Mouse (Mus musculus): ENCODE data around the gene Trpc4ap. TPM values are rescaled to one million over a fixed set of nuclear protein-coding genes. Genes with fewer than 3 reads are reported as not detected.

Gene Trpc4ap
- polyA plus RNA-seq, 1 experiment from 2014 or later, result 129 TPM

- Histone ChIP-seq H3K4me3 (ENCODE audit: low read depth, low read length) (no peak overlapping the region), H3K27ac (ENCODE audit: low read depth) (no peak overlapping the region), H3K9me3 (ENCODE audit: control insufficient read depth, low read length) (no peaks in the 10 kb centered on the region), H3K4me1 (replicated peaks; ENCODE audit: control insufficient read depth, insufficient read depth, low read length) (peaks cover 5% of the 10 kb centered on the region), H3K4me2 (ENCODE audit: low read length) (no peak overlapping the region), H3K27me3 (replicated peaks; ENCODE audit: control insufficient read depth, insufficient read depth, low read length) (peaks cover 14% of the 10 kb centered on the region), H3K9ac (ENCODE audit: low read length) (no peak overlapping the region), H3K36me3 (ENCODE audit: control insufficient read depth, insufficient read depth, low read length) (no peaks in the 10 kb centered on the region)
- 35% methylated on average over 10 of the region's 10 CpGs for WGBS
- DNase-seq (ENCODE audit: low spot score) (no peak), ATAC-seq (replicated peaks; ENCODE audit: low FRiP score, low TSS enrichment, low read depth) (no peak)
Observed at GRCm38 (mm10) chr2:155624730-155625129, 67.5 kb downstream of the Trpc4ap start.

DNA sequence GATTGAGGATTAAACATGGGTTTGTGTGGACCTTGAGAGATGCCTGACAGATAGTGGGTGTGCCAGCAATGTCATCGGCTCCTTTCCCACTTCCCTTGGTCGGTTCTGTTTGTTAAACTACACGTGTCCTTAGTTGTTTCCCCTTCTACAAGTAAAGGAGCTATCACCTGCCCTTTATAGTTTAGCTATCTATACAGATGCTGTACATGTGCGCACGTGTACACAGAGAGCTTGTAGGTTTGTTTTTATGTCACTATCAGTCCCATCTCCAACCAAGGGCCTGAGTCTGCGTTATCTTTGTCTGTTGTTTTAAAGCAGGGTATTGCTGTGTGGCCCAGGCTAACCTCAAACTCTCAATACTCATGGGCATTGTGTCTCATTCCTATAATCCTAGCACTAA, 68.2 kb downstream of the Trpc4ap start:
- H3K4me3 ChIP-seq (ENCODE audit: low read depth, low read length), result no peak overlapping the region
- 81% methylated on average over 6 of the region's 6 CpGs for WGBS
- no peak for DNase-seq (ENCODE audit: low spot score)
- no peaks in the 10 kb centered on the region for H3K36me3 ChIP-seq (ENCODE audit: control insufficient read depth, insufficient read depth, low read length)
- no peaks in the 10 kb centered on the region for H3K9me3 ChIP-seq (ENCODE audit: control insufficient read depth, low read length)
- no peak overlapping the region for H3K4me2 ChIP-seq (ENCODE audit: low read length)
- ATAC-seq (replicated peaks; ENCODE audit: low FRiP score, low TSS enrichment, low read depth), result no peak
- no peak overlapping the region for H3K27ac ChIP-seq (ENCODE audit: low read depth)
- no peaks in the 10 kb centered on the region for H3K4me1 ChIP-seq (replicated peaks; ENCODE audit: control insufficient read depth, insufficient read depth, low read length)
- peaks cover 9% of the 10 kb centered on the region for H3K27me3 ChIP-seq (replicated peaks; ENCODE audit: control insufficient read depth, insufficient read depth, low read length)
- H3K9ac ChIP-seq (ENCODE audit: low read length), result no peak overlapping the region

DNA sequence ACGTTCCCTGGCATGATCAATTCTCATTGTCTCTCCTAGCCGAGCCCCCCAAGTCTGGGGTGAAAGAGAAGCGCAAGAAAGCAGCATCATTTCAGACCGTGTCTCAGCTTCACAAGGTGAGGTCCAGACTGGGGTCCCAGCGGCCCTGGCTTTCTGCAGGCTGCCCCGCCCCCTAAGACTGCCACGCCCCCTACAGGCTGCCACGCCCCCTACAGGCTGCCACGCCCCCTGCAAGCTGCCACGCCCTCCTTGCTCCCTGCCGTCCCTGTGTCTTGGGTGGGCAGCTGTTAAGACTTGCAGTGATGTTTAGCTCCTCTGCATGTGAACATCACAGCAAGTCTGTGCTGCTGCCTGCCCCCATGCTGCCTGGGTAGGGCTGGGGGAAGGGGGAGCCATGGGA, 69.6 kb downstream of the Trpc4ap start:
- DNase-seq (ENCODE audit: low spot score) (no peak), ATAC-seq (replicated peaks; ENCODE audit: low FRiP score, low TSS enrichment, low read depth) (no peak)
- H3K4me3 ChIP-seq (ENCODE audit: low read depth, low read length), result no peak overlapping the region
- H3K4me1 ChIP-seq (replicated peaks; ENCODE audit: control insufficient read depth, insufficient read depth, low read length), result no peaks in the 10 kb centered on the region
- H3K27ac ChIP-seq (ENCODE audit: low read depth), result no peak overlapping the region
- H3K4me2 ChIP-seq (ENCODE audit: low read length), result no peak overlapping the region
- H3K9me3 ChIP-seq (ENCODE audit: control insufficient read depth, low read length), result no peaks in the 10 kb centered on the region
- H3K27me3 ChIP-seq (replicated peaks; ENCODE audit: control insufficient read depth, insufficient read depth, low read length), result peaks cover 3% of the 10 kb centered on the region
- no peaks in the 10 kb centered on the region for H3K36me3 ChIP-seq (ENCODE audit: control insufficient read depth, insufficient read depth, low read length)
- H3K9ac ChIP-seq (ENCODE audit: low read length), result no peak overlapping the region
- 28% methylated on average over 11 of the region's 11 CpGs for WGBS

- H3K9ac ChIP-seq (ENCODE audit: low read length), result no peak overlapping the region
- H3K9me3 ChIP-seq (ENCODE audit: control insufficient read depth, low read length), result no peaks in the 10 kb centered on the region
- no peaks in the 10 kb centered on the region for H3K4me1 ChIP-seq (replicated peaks; ENCODE audit: control insufficient read depth, insufficient read depth, low read length)
- H3K27me3 ChIP-seq (replicated peaks; ENCODE audit: control insufficient read depth, insufficient read depth, low read length), result no peaks in the 10 kb centered on the region
- ATAC-seq (replicated peaks; ENCODE audit: low FRiP score, low TSS enrichment, low read depth) (peak; percentile 59), DNase-seq (ENCODE audit: low spot score) (peak; percentile 96)
- H3K36me3 ChIP-seq (ENCODE audit: control insufficient read depth, insufficient read depth, low read length), result no peaks in the 10 kb centered on the region
- no peak overlapping the region for H3K4me2 ChIP-seq (ENCODE audit: low read length)
- WGBS, result 16% methylated on average over 8 of the region's 8 CpGs
- H3K4me3 ChIP-seq (ENCODE audit: low read depth, low read length), result no peak overlapping the region
- no peak overlapping the region for H3K27ac ChIP-seq (ENCODE audit: low read depth)
Observed at GRCm38 (mm10) chr2:155619817-155620216, 72.4 kb downstream of the Trpc4ap start.

DNA sequence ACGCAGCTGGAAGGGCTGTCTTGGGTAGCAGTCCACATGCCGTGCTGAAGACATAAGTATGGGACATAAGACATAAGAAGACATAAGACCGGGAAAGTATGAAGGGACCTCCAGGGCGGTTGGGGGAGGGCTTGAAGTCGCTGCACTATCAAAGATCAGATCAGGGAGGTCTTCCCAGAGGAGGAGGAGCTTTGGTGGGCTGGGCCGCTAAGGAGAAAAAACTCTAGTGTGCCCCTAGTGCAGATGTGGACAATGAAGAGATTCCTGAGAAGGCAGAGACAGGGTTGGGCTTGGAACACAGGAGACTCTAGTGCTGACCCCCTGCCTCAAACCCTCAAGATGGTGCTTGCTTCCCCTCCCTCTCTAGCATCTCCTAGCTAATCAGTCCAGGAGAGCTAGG, 75.2 kb downstream of the Trpc4ap start:
- 51% methylated on average over 6 of the region's 6 CpGs for WGBS
- Histone ChIP-seq H3K9ac (ENCODE audit: low read length) (no peak overlapping the region), H3K36me3 (ENCODE audit: control insufficient read depth, insufficient read depth, low read length) (no peaks in the 10 kb centered on the region), H3K9me3 (ENCODE audit: control insufficient read depth, low read length) (no peaks in the 10 kb centered on the region), H3K27me3 (replicated peaks; ENCODE audit: control insufficient read depth, insufficient read depth, low read length) (no peaks in the 10 kb centered on the region), H3K4me2 (ENCODE audit: low read length) (no peak overlapping the region), H3K4me1 (replicated peaks; ENCODE audit: control insufficient read depth, insufficient read depth, low read length) (no peaks in the 10 kb centered on the region), H3K4me3 (ENCODE audit: low read depth, low read length) (no peak overlapping the region), H3K27ac (ENCODE audit: low read depth) (no peak overlapping the region)
- DNase-seq (ENCODE audit: low spot score) (no peak), ATAC-seq (replicated peaks; ENCODE audit: low FRiP score, low TSS enrichment, low read depth) (no peak)

GRCm38 (mm10) chr2:155613953-155614352, 78.2 kb downstream of the Trpc4ap start:
- Histone ChIP-seq H3K36me3 (ENCODE audit: control insufficient read depth, insufficient read depth, low read length) (no peaks in the 10 kb centered on the region), H3K9ac (ENCODE audit: low read length) (no peak overlapping the region), H3K4me2 (ENCODE audit: low read length) (peak overlapping the region; percentile 48), H3K27ac (ENCODE audit: low read depth) (no peak overlapping the region), H3K4me3 (ENCODE audit: low read depth, low read length) (peak overlapping the region; percentile 22; the same call in 1 of the 2 replicates), H3K9me3 (ENCODE audit: control insufficient read depth, low read length) (no peaks in the 10 kb centered on the region), H3K27me3 (replicated peaks; ENCODE audit: control insufficient read depth, insufficient read depth, low read length) (no peaks in the 10 kb centered on the region), H3K4me1 (replicated peaks; ENCODE audit: control insufficient read depth, insufficient read depth, low read length) (no peaks in the 10 kb centered on the region)
- ATAC-seq (replicated peaks; ENCODE audit: low FRiP score, low TSS enrichment, low read depth) (no peak), DNase-seq (ENCODE audit: low spot score) (no peak)
- 64% methylated on average over 8 of the region's 8 CpGs for WGBS

DNA sequence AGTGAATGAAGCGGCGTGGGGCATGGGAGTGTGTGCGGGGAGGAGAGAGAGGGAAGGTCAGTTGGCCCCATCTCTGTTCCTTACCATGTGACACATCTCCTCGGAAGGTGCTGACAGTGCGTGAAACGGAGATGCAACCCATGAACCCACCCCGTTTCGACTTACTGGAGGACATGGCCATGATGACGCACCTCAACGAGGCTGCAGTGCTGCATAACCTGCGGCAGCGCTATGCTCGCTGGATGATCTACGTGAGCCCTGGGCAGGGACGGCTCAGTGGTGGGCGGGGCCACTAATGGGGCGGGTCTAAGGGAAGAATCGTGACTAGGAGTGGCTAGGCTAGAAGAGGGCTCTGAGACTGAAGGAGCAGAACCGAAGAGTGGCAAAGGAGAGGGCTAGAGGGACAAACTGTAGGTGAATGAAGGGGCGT, 78.8 kb downstream of the Trpc4ap start:
- no peaks in the 10 kb centered on the region for H3K27me3 ChIP-seq (replicated peaks; ENCODE audit: control insufficient read depth, insufficient read depth, low read length)
- H3K27ac ChIP-seq (ENCODE audit: low read depth), result no peak overlapping the region
- 5% methylated on average over 20 of the region's 20 CpGs for WGBS
- peak overlapping the region; percentile 22 for H3K4me3 ChIP-seq (ENCODE audit: low read depth, low read length)
- peak; percentile 87 for DNase-seq (ENCODE audit: low spot score)
- peak; percentile 92 for ATAC-seq (replicated peaks; ENCODE audit: low FRiP score, low TSS enrichment, low read depth)
- no peaks in the 10 kb centered on the region for H3K36me3 ChIP-seq (ENCODE audit: control insufficient read depth, insufficient read depth, low read length)
- no peaks in the 10 kb centered on the region for H3K9me3 ChIP-seq (ENCODE audit: control insufficient read depth, low read length)
- H3K9ac ChIP-seq (ENCODE audit: low read length), result no peak overlapping the region
- peak overlapping the region; percentile 48 for H3K4me2 ChIP-seq (ENCODE audit: low read length)
- H3K4me1 ChIP-seq (replicated peaks; ENCODE audit: control insufficient read depth, insufficient read depth, low read length), result no peaks in the 10 kb centered on the region

- Histone ChIP-seq H3K4me3 (ENCODE audit: low read depth, low read length) (no peak overlapping the region), H3K27ac (ENCODE audit: low read depth) (no peak overlapping the region), H3K9me3 (ENCODE audit: control insufficient read depth, low read length) (no peaks in the 10 kb centered on the region; the same call in 1 of the 2 replicates), H3K4me2 (ENCODE audit: low read length) (no peak overlapping the region), H3K9ac (ENCODE audit: low read length) (no peak overlapping the region), H3K27me3 (replicated peaks; ENCODE audit: control insufficient read depth, insufficient read depth, low read length) (no peaks in the 10 kb centered on the region), H3K36me3 (ENCODE audit: control insufficient read depth, insufficient read depth, low read length) (no peaks in the 10 kb centered on the region), H3K4me1 (replicated peaks; ENCODE audit: control insufficient read depth, insufficient read depth, low read length) (no peaks in the 10 kb centered on the region)
- ATAC-seq (replicated peaks; ENCODE audit: low FRiP score, low TSS enrichment, low read depth), result no peak
- 86% methylated on average over 9 of the region's 9 CpGs for WGBS
- DNase-seq (ENCODE audit: low spot score), result no peak
Observed at GRCm38 (mm10) chr2:155611834-155612550, 80.2 kb downstream of the Trpc4ap start.

DNA sequence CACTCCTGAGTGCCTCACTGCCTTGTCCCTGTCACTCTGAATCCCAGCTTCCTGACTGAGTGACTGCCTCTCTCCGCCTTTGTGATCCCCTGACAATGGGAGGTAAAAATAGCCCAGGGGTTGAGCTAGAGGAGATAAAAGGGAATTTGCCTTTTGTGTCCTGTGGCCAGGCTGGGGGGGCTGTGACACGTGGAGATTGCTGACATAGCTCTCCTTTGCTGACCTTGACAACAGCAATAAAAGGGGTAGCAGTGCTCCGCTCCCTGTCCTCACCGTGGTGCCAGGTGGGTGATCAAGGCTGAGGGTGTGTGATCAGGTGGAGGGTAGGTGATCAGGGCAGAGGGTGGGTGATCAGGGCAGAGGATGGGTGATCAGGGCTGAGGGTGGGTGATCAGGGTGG, 81.2 kb downstream of the Trpc4ap start, which contains the start of gene Myh7b:
Myh7b (plus strand) TSS at position 235 of the 400 bp plus-strand sequence.
- DNase-seq (ENCODE audit: low spot score) (no peak), ATAC-seq (replicated peaks; ENCODE audit: low FRiP score, low TSS enrichment, low read depth) (no peak)
- no peaks in the 10 kb centered on the region for H3K4me1 ChIP-seq (replicated peaks; ENCODE audit: control insufficient read depth, insufficient read depth, low read length)
- no peak within 1 kb of the TSS for H3K9ac ChIP-seq (ENCODE audit: low read length)
- no peak within 1 kb of the TSS for H3K4me2 ChIP-seq (ENCODE audit: low read length)
- no peaks in the 10 kb centered on the region; the same call in 1 of the 2 replicates for H3K9me3 ChIP-seq (ENCODE audit: control insufficient read depth, low read length)
- no peak within 1 kb of the TSS for H3K4me3 ChIP-seq (ENCODE audit: low read depth, low read length)
- H3K27ac ChIP-seq (ENCODE audit: low read depth), result no peak within 1 kb of the TSS
- WGBS, result 35% methylated on average over 4 of the region's 4 CpGs
- no peaks in the 10 kb centered on the region for H3K27me3 ChIP-seq (replicated peaks; ENCODE audit: control insufficient read depth, insufficient read depth, low read length)
- no peaks in the 10 kb centered on the region for H3K36me3 ChIP-seq (ENCODE audit: control insufficient read depth, insufficient read depth, low read length)
